Mouse (Mus musculus) MEL (cell line): Measurements from ENCODE around the gene Acot11. TPM values are rescaled to one million over a fixed set of nuclear protein-coding genes. Genes with fewer than 3 reads are reported as not detected.

Experiments used
- DNase-seq: peaks from one replicate; pipeline ENCODE4 v3.0.0; 2011; ENCODE audit warnings: low read depth, low spot score
- H3K27ac ChIP-seq: 2 replicates; pipeline ENCODE4 v1.5.1; 2012; ENCODE audit warnings: low read depth, mild to moderate bottlenecking, control low read depth, low read length, moderate library complexity; ENCODE audit not compliant: control insufficient read depth
- H3K27me3 ChIP-seq, 2 experiments: fragments of 150-350 bp in 1 of 2; sonication (generic) in 1 of 2; 2 replicates each; pipeline ENCODE4 v1.6.1; 2012; ENCODE audit warnings: low read length in 2 of 2, mild to moderate bottlenecking in 2 of 2, improper control_type of control experiment in 1 of 2, moderate library complexity in 1 of 2; ENCODE audit not compliant: insufficient read depth in 2 of 2, control insufficient read depth in 1 of 2
- H3K36me3 ChIP-seq, 2 experiments: 2 replicates each; pipeline ENCODE4 v1.6.1; 2012 to 2014; ENCODE audit warnings: low read length in 2 of 2, improper control_type of control experiment in 1 of 2, inconsistent platforms in 1 of 2, mild to moderate bottlenecking in 1 of 2; ENCODE audit not compliant: insufficient read depth in 2 of 2, control insufficient read depth in 1 of 2
- H3K4me1 ChIP-seq, 2 experiments: fragments of 150-350 bp in 1 of 2; sonication (generic) in 1 of 2; 2 replicates each; pipeline ENCODE4 v1.6.1; 2012; ENCODE audit warnings: low read length in 2 of 2, improper control_type of control experiment in 1 of 2, mild to moderate bottlenecking in 1 of 2; ENCODE audit not compliant: insufficient read depth in 2 of 2, control insufficient read depth in 1 of 2
- H3K4me3 ChIP-seq, 2 experiments: fragments of 150-350 bp in 1 of 2; sonication (generic) in 1 of 2; 2 replicates each; pipeline ENCODE4 v1.5.1; 2012; ENCODE audit warnings: low read depth in 2 of 2, low read length in 2 of 2, mild to moderate bottlenecking in 2 of 2, moderate library complexity in 2 of 2, control low read depth in 1 of 2, improper control_type of control experiment in 1 of 2; ENCODE audit not compliant: control insufficient read depth in 1 of 2, insufficient read depth in 1 of 2
- H3K79me2 ChIP-seq: 2 replicates; pipeline ENCODE4 v1.6.1; 2012; ENCODE audit warnings: mild to moderate bottlenecking, low read length, moderate library complexity; ENCODE audit not compliant: control insufficient read depth, poor library complexity, insufficient read depth
- H3K9ac ChIP-seq: 2 replicates; pipeline ENCODE4 v1.6.1; 2012; ENCODE audit warnings: low read depth, mild to moderate bottlenecking, control low read depth, low read length, moderate library complexity; ENCODE audit not compliant: control insufficient read depth, poor library complexity, severe bottlenecking
- H3K9me3 ChIP-seq: fragments of 150-350 bp; sonication (generic); replicated peaks from 2 replicates; pipeline ENCODE4 v1.6.1; 2012; ENCODE audit warnings: mild to moderate bottlenecking, low read length, improper control_type of control experiment, moderate library complexity; ENCODE audit not compliant: insufficient read depth
- CHD1 ChIP-seq: IDR thresholded peaks from 2 replicates; pipeline ENCODE4 v1.6.1; 2012; ENCODE audit warnings: low read depth, mild to moderate bottlenecking, inconsistent platforms, low read length, improper control_type of control experiment
- CHD2 ChIP-seq: IDR thresholded peaks from 2 replicates; pipeline ENCODE4 v1.6.1; 2011; ENCODE audit warnings: low read length, improper control_type of control experiment
- CTCF ChIP-seq, 3 experiments: IDR thresholded peaks in 2 of 3; conservative IDR thresholded peaks in 1 of 3; 2 replicates each; pipeline ENCODE4 v1.5.1; 2011 to 2012; ENCODE audit warnings: low read length in 3 of 3, low read depth in 2 of 3, mild to moderate bottlenecking in 2 of 3, improper control_type of control experiment in 1 of 3, inconsistent platforms in 1 of 3, mixed read lengths in 1 of 3, moderate library complexity in 1 of 3; ENCODE audit not compliant: control insufficient read depth in 1 of 3, insufficient read depth in 1 of 3, poor library complexity in 1 of 3, severe bottlenecking in 1 of 3
- E2F4 ChIP-seq: IDR thresholded peaks from 2 replicates; pipeline ENCODE4 v1.6.1; 2011; ENCODE audit warnings: low read depth, low read length, improper control_type of control experiment, borderline replicate concordance
- ELF1 ChIP-seq: IDR thresholded peaks from 2 replicates; pipeline ENCODE4 v1.6.1; 2014; ENCODE audit warnings: low read depth, mild to moderate bottlenecking, inconsistent platforms, low read length, improper control_type of control experiment, moderate library complexity
- ETS1 ChIP-seq: IDR thresholded peaks from 2 replicates; pipeline ENCODE4 v1.6.1; 2012; ENCODE audit warnings: low read depth, mild to moderate bottlenecking, inconsistent platforms, low read length, improper control_type of control experiment, moderate library complexity
- GABPA ChIP-seq: IDR thresholded peaks from 2 replicates; pipeline ENCODE4 v1.6.1; 2012; ENCODE audit warnings: low read depth, mild to moderate bottlenecking, inconsistent platforms, low read length, improper control_type of control experiment, moderate library complexity
- GATA1 ChIP-seq: IDR thresholded peaks from 2 replicates; pipeline ENCODE4 v1.6.1; 2011; ENCODE audit warnings: low read depth, low read length, improper control_type of control experiment
- JUND ChIP-seq: IDR thresholded peaks from 2 replicates; pipeline ENCODE4 v1.6.1; 2011; ENCODE audit warnings: low read depth, mild to moderate bottlenecking, improper control_type of control experiment, low read length
- MAX ChIP-seq: IDR thresholded peaks from 2 replicates; pipeline ENCODE4 v1.6.1; 2011; ENCODE audit warnings: low read length, improper control_type of control experiment
- MAZ ChIP-seq: IDR thresholded peaks from 2 replicates; pipeline ENCODE4 v1.6.1; 2012; ENCODE audit warnings: low read depth, mild to moderate bottlenecking, inconsistent platforms, low read length, improper control_type of control experiment
- MXI1 ChIP-seq: IDR thresholded peaks from 2 replicates; pipeline ENCODE4 v1.6.1; 2011; ENCODE audit warnings: mild to moderate bottlenecking, low read depth, low read length, improper control_type of control experiment
- MYB ChIP-seq: IDR thresholded peaks from 2 replicates; pipeline ENCODE4 v1.6.1; 2011; ENCODE audit warnings: mild to moderate bottlenecking, low read depth, low read length, improper control_type of control experiment
- MYC ChIP-seq: IDR thresholded peaks from 2 replicates; pipeline ENCODE4 v1.6.1; 2011; ENCODE audit warnings: low read depth, mild to moderate bottlenecking, low read length, improper control_type of control experiment, moderate library complexity
- NELFE ChIP-seq: IDR thresholded peaks from 2 replicates; pipeline ENCODE4 v1.6.1; 2011; ENCODE audit warnings: low read depth, low read length, improper control_type of control experiment
- POLR2AphosphoS5 ChIP-seq: IDR thresholded peaks from 2 replicates; pipeline ENCODE4 v1.6.1; 2012; ENCODE audit warnings: low read depth, borderline replicate concordance, mild to moderate bottlenecking, inconsistent platforms, low read length, moderate library complexity, mixed read lengths
- RAD21 ChIP-seq: IDR thresholded peaks from 2 replicates; pipeline ENCODE4 v1.6.1; 2011; ENCODE audit warnings: mild to moderate bottlenecking, low read depth, low read length, improper control_type of control experiment
- SMC3 ChIP-seq: IDR thresholded peaks from 2 replicates; pipeline ENCODE4 v1.6.1; 2011; ENCODE audit warnings: low read depth, low read length, improper control_type of control experiment
- TBP ChIP-seq: IDR thresholded peaks from 2 replicates; pipeline ENCODE4 v1.8.0; 2011; ENCODE audit warnings: low read depth, low read length, improper control_type of control experiment
- TCF12 ChIP-seq: IDR thresholded peaks from 2 replicates; pipeline ENCODE4 v1.6.1; 2014; ENCODE audit warnings: low read depth, mild to moderate bottlenecking, inconsistent platforms, low read length, improper control_type of control experiment, moderate library complexity
- USF2 ChIP-seq, 2 experiments: IDR thresholded peaks; 2 replicates each; pipeline ENCODE4 v1.6.1; 2011 to 2012; ENCODE audit warnings: improper control_type of control experiment in 2 of 2, low read length in 2 of 2, borderline replicate concordance in 1 of 2, inconsistent platforms in 1 of 2, low read depth in 1 of 2, mild to moderate bottlenecking in 1 of 2; ENCODE audit not compliant: insufficient read depth in 1 of 2
- ZC3H11A ChIP-seq: IDR thresholded peaks from 2 replicates; pipeline ENCODE4 v1.6.1; 2012; ENCODE audit warnings: low read depth, mild to moderate bottlenecking, inconsistent platforms, low read length, improper control_type of control experiment
- ZMIZ1 ChIP-seq: IDR thresholded peaks from 2 replicates; pipeline ENCODE4 v1.6.1; 2012; ENCODE audit warnings: low read depth, mild to moderate bottlenecking, inconsistent platforms, low read length, improper control_type of control experiment, moderate library complexity
- ZNF384 ChIP-seq: IDR thresholded peaks from 2 replicates; pipeline ENCODE4 v1.6.1; 2012; ENCODE audit warnings: low read depth, mild to moderate bottlenecking, inconsistent platforms, low read length, improper control_type of control experiment
- polyA plus RNA-seq, 2 experiments: library from polyadenylated mRNA; stranded (reverse) in 1 of 2; unstranded in 1 of 2; fragments of >175 nt in 1 of 2; fragments of >200 nt in 1 of 2; gene quantifications; 2 replicates each; pipeline versions ENCODE4 v1.2.1 to v1.2.4; 2012; ENCODE audit warnings: low replicate concordance in 2 of 2, low read depth in 1 of 2; ENCODE audit not compliant: insufficient read length in 2 of 2, insufficient read depth in 1 of 2, missing spikeins in 1 of 2
- total RNA-seq: library from RNA; depleted of rRNA; stranded (reverse); fragments of 300-350 nt; gene quantifications from 2 replicates; pipeline ENCODE4 v1.2.3, GENCODE M21; 2012

Gene Acot11
- total and polyA plus RNA-seq, 3 experiments, result 1.5 to 2.5 TPM; not detected in 1

DNA sequence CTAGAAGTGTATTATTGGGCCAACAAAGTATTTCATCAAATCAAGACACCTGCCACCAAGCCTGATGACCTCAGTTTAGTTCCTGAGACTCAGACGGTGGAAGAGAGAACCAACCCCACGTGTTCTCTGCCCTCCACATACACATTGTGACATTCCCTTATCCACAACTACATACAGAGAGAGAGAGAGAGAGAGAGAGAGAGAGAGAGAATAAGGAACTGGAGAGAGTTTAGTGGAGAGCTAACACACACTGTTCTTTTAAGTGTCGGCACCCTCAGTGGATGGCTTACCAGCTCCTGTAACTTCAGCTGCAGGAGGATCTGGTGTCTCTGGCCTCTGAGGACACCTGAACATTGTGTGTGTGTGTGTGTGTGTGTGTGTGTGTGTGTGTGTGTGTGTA is 2.5 kb upstream of the Acot11 start:
- DNase-seq, result no peak
- Histone ChIP-seq H3K36me3 (peaks cover 0 to 23% of the 10 kb centered on the region in 2 experiments; a peak in 2 of 4 replicates), H3K9ac (no peak overlapping the region), H3K79me2 (no peaks in the 10 kb centered on the region), H3K27me3 (no peaks in the 10 kb centered on the region), H3K9me3 (no peaks in the 10 kb centered on the region), H3K4me3 (no peak overlapping the region), H3K4me1 (peaks cover 4 to 27% of the 10 kb centered on the region in 2 experiments), H3K27ac (no peak overlapping the region)
- TF ChIP-seq JUND, result peak; percentile 96
- no peak for TF ChIP-seq ETS1

GRCm38 (mm10) chr4:106805890-106806289 is 1.1 kb upstream of the Acot11 start:
- H3K9ac ChIP-seq, result no peak overlapping the region
- no peaks in the 10 kb centered on the region for H3K27me3 ChIP-seq
- no peak overlapping the region for H3K27ac ChIP-seq
- H3K4me3 ChIP-seq, result no peak overlapping the region
- H3K79me2 ChIP-seq, result no peaks in the 10 kb centered on the region
- peaks cover 0 to 23% of the 10 kb centered on the region in 2 experiments; a peak in 2 of 4 replicates for H3K36me3 ChIP-seq
- peaks cover 4 to 27% of the 10 kb centered on the region in 2 experiments for H3K4me1 ChIP-seq
- TF ChIP-seq CTCF (IDR thresholded peaks at IDR 0.05 in 2 of 3, conservative IDR thresholded peaks at IDR 0.05 in 1 of 3; ENCODE audit: control insufficient read depth in 1 of 3, insufficient read depth in 1 of 3, low read depth in 2 of 3, low read length in 3 of 3, poor library complexity in 1 of 3, severe bottlenecking in 1 of 3) (peak in 2 of 3 experiments; percentile 18 to 20; a peak in 2 of 6 replicates), MAZ (no peak), CHD2 (no peak)
- no peak for DNase-seq
- no peaks in the 10 kb centered on the region for H3K9me3 ChIP-seq

GRCm38 (mm10) chr4:106804201-106804909 is 443 bp downstream of the Acot11 start:
- H3K27ac ChIP-seq, result peak overlapping the region; percentile 90
- DNase-seq, result peak; percentile 94
- peaks cover 4 to 27% of the 10 kb centered on the region in 2 experiments for H3K4me1 ChIP-seq
- peaks cover 0 to 23% of the 10 kb centered on the region in 2 experiments; a peak in 2 of 4 replicates for H3K36me3 ChIP-seq
- peak overlapping the region; percentile 61 to 64 for H3K4me3 ChIP-seq
- H3K79me2 ChIP-seq, result no peaks in the 10 kb centered on the region
- no peaks in the 10 kb centered on the region for H3K27me3 ChIP-seq
- no peaks in the 10 kb centered on the region for H3K9me3 ChIP-seq
- peak overlapping the region; percentile 64 for H3K9ac ChIP-seq
- TF ChIP-seq ELF1, result no peak
- TF ChIP-seq TCF12, result peak; percentile 77
- no peak; the same call in 1 of the 2 replicates for TF ChIP-seq MYC
- peak; percentile 77 for TF ChIP-seq GATA1
- TF ChIP-seq MYB, result no peak
- no peak for TF ChIP-seq RAD21
- TF ChIP-seq E2F4, result no peak
- peak; percentile 77 for TF ChIP-seq ZMIZ1
- no peak for TF ChIP-seq USF2 (IDR thresholded peaks at IDR 0.05; ENCODE audit: borderline replicate concordance in 1 of 2, insufficient read depth in 1 of 2, low read depth in 1 of 2, low read length in 2 of 2)
- peak; percentile 78 for TF ChIP-seq MXI1
- no peak for TF ChIP-seq POLR2AphosphoS5
- TF ChIP-seq ZNF384, result no peak
- TF ChIP-seq TBP, result peak; percentile 59
- TF ChIP-seq CTCF (IDR thresholded peaks at IDR 0.05 in 2 of 3, conservative IDR thresholded peaks at IDR 0.05 in 1 of 3; ENCODE audit: control insufficient read depth in 1 of 3, insufficient read depth in 1 of 3, low read depth in 2 of 3, low read length in 3 of 3, poor library complexity in 1 of 3, severe bottlenecking in 1 of 3), result no peak
- no peak for TF ChIP-seq SMC3
- TF ChIP-seq ZC3H11A, result 0 out of 2 replicates have a peak, but pooled peaks have one; percentile 19
- TF ChIP-seq GABPA, result no peak
- peak; percentile 94 for TF ChIP-seq MAZ
- TF ChIP-seq MAX, result no peak; the same call in 1 of the 2 replicates
- TF ChIP-seq NELFE, result no peak; the same call in 1 of the 2 replicates
- TF ChIP-seq CHD1, result no peak
